Mouse (Mus musculus) MEL (cell line): Measurements from ENCODE around the gene Itga5. TPM values are rescaled to one million over a fixed set of nuclear protein-coding genes. Genes with fewer than 3 reads are reported as not detected.
A peak's percentile ranks its signal among the peaks of the same experiment; 100 is the strongest.

Experiments
- DNase-seq: peaks from one replicate; pipeline ENCODE4 v3.0.0; 2011; ENCODE audit warnings: low read depth, low spot score
- H3K27ac ChIP-seq: 2 replicates; pipeline ENCODE4 v1.5.1; 2012; ENCODE audit warnings: low read depth, mild to moderate bottlenecking, control low read depth, low read length, moderate library complexity; ENCODE audit not compliant: control insufficient read depth
- H3K27me3 ChIP-seq, 2 experiments: fragments of 150-350 bp in 1 of 2; sonication (generic) in 1 of 2; 2 replicates each; pipeline ENCODE4 v1.6.1; 2012; ENCODE audit warnings: low read length in 2 of 2, mild to moderate bottlenecking in 2 of 2, improper control_type of control experiment in 1 of 2, moderate library complexity in 1 of 2; ENCODE audit not compliant: insufficient read depth in 2 of 2, control insufficient read depth in 1 of 2
- H3K36me3 ChIP-seq, 2 experiments: 2 replicates each; pipeline ENCODE4 v1.6.1; 2012 to 2014; ENCODE audit warnings: low read length in 2 of 2, improper control_type of control experiment in 1 of 2, inconsistent platforms in 1 of 2, mild to moderate bottlenecking in 1 of 2; ENCODE audit not compliant: insufficient read depth in 2 of 2, control insufficient read depth in 1 of 2
- H3K4me1 ChIP-seq, 2 experiments: fragments of 150-350 bp in 1 of 2; sonication (generic) in 1 of 2; 2 replicates each; pipeline ENCODE4 v1.6.1; 2012; ENCODE audit warnings: low read length in 2 of 2, improper control_type of control experiment in 1 of 2, mild to moderate bottlenecking in 1 of 2; ENCODE audit not compliant: insufficient read depth in 2 of 2, control insufficient read depth in 1 of 2
- H3K4me3 ChIP-seq, 2 experiments: fragments of 150-350 bp in 1 of 2; sonication (generic) in 1 of 2; 2 replicates each; pipeline ENCODE4 v1.5.1; 2012; ENCODE audit warnings: low read depth in 2 of 2, low read length in 2 of 2, mild to moderate bottlenecking in 2 of 2, moderate library complexity in 2 of 2, control low read depth in 1 of 2, improper control_type of control experiment in 1 of 2; ENCODE audit not compliant: control insufficient read depth in 1 of 2, insufficient read depth in 1 of 2
- H3K79me2 ChIP-seq: 2 replicates; pipeline ENCODE4 v1.6.1; 2012; ENCODE audit warnings: mild to moderate bottlenecking, low read length, moderate library complexity; ENCODE audit not compliant: control insufficient read depth, poor library complexity, insufficient read depth
- H3K9ac ChIP-seq: 2 replicates; pipeline ENCODE4 v1.6.1; 2012; ENCODE audit warnings: low read depth, mild to moderate bottlenecking, control low read depth, low read length, moderate library complexity; ENCODE audit not compliant: control insufficient read depth, poor library complexity, severe bottlenecking
- H3K9me3 ChIP-seq: fragments of 150-350 bp; sonication (generic); replicated peaks from 2 replicates; pipeline ENCODE4 v1.6.1; 2012; ENCODE audit warnings: mild to moderate bottlenecking, low read length, improper control_type of control experiment, moderate library complexity; ENCODE audit not compliant: insufficient read depth
- CHD1 ChIP-seq: IDR thresholded peaks from 2 replicates; pipeline ENCODE4 v1.6.1; 2012; ENCODE audit warnings: low read depth, mild to moderate bottlenecking, inconsistent platforms, low read length, improper control_type of control experiment
- CHD2 ChIP-seq: IDR thresholded peaks from 2 replicates; pipeline ENCODE4 v1.6.1; 2011; ENCODE audit warnings: low read length, improper control_type of control experiment
- ELF1 ChIP-seq: IDR thresholded peaks from 2 replicates; pipeline ENCODE4 v1.6.1; 2014; ENCODE audit warnings: low read depth, mild to moderate bottlenecking, inconsistent platforms, low read length, improper control_type of control experiment, moderate library complexity
- GABPA ChIP-seq: IDR thresholded peaks from 2 replicates; pipeline ENCODE4 v1.6.1; 2012; ENCODE audit warnings: low read depth, mild to moderate bottlenecking, inconsistent platforms, low read length, improper control_type of control experiment, moderate library complexity
- GATA1 ChIP-seq: IDR thresholded peaks from 2 replicates; pipeline ENCODE4 v1.6.1; 2011; ENCODE audit warnings: low read depth, low read length, improper control_type of control experiment
- HCFC1 ChIP-seq: IDR thresholded peaks from 2 replicates; pipeline ENCODE4 v1.6.1; 2012; ENCODE audit warnings: low read depth, mild to moderate bottlenecking, inconsistent platforms, low read length, improper control_type of control experiment, moderate library complexity
- JUND ChIP-seq: IDR thresholded peaks from 2 replicates; pipeline ENCODE4 v1.6.1; 2011; ENCODE audit warnings: low read depth, mild to moderate bottlenecking, improper control_type of control experiment, low read length
- KAT2A ChIP-seq: conservative IDR thresholded peaks from 2 replicates; pipeline ENCODE4 v1.6.1; 2012; ENCODE audit warnings: low read depth, low read length, improper control_type of control experiment, inconsistent platforms
- MAFK ChIP-seq: IDR thresholded peaks from 2 replicates; pipeline ENCODE4 v1.6.1; 2011; ENCODE audit warnings: low read depth, mild to moderate bottlenecking, low read length, improper control_type of control experiment, borderline replicate concordance
- MAX ChIP-seq: IDR thresholded peaks from 2 replicates; pipeline ENCODE4 v1.6.1; 2011; ENCODE audit warnings: low read length, improper control_type of control experiment
- MXI1 ChIP-seq: IDR thresholded peaks from 2 replicates; pipeline ENCODE4 v1.6.1; 2011; ENCODE audit warnings: mild to moderate bottlenecking, low read depth, low read length, improper control_type of control experiment
- POLR2AphosphoS2 ChIP-seq: IDR thresholded peaks from 2 replicates; pipeline ENCODE4 v1.6.1; 2011; ENCODE audit warnings: low read length, improper control_type of control experiment
- RAD21 ChIP-seq: IDR thresholded peaks from 2 replicates; pipeline ENCODE4 v1.6.1; 2011; ENCODE audit warnings: mild to moderate bottlenecking, low read depth, low read length, improper control_type of control experiment
- TBP ChIP-seq: IDR thresholded peaks from 2 replicates; pipeline ENCODE4 v1.8.0; 2011; ENCODE audit warnings: low read depth, low read length, improper control_type of control experiment
- ZMIZ1 ChIP-seq: IDR thresholded peaks from 2 replicates; pipeline ENCODE4 v1.6.1; 2012; ENCODE audit warnings: low read depth, mild to moderate bottlenecking, inconsistent platforms, low read length, improper control_type of control experiment, moderate library complexity
- ZNF384 ChIP-seq: IDR thresholded peaks from 2 replicates; pipeline ENCODE4 v1.6.1; 2012; ENCODE audit warnings: low read depth, mild to moderate bottlenecking, inconsistent platforms, low read length, improper control_type of control experiment
- polyA plus RNA-seq, 2 experiments: library from polyadenylated mRNA; stranded (reverse) in 1 of 2; unstranded in 1 of 2; fragments of >175 nt in 1 of 2; fragments of >200 nt in 1 of 2; gene quantifications; 2 replicates each; pipeline versions ENCODE4 v1.2.1 to v1.2.4; 2012; ENCODE audit warnings: low replicate concordance in 2 of 2, low read depth in 1 of 2; ENCODE audit not compliant: insufficient read length in 2 of 2, insufficient read depth in 1 of 2, missing spikeins in 1 of 2
- total RNA-seq: library from RNA; depleted of rRNA; stranded (reverse); fragments of 300-350 nt; gene quantifications from 2 replicates; pipeline ENCODE4 v1.2.3, GENCODE M21; 2012

The Itga5 gene
- total and polyA plus RNA-seq, 3 experiments = 6.0 to 17.4 TPM; not detected in 1

DNA sequence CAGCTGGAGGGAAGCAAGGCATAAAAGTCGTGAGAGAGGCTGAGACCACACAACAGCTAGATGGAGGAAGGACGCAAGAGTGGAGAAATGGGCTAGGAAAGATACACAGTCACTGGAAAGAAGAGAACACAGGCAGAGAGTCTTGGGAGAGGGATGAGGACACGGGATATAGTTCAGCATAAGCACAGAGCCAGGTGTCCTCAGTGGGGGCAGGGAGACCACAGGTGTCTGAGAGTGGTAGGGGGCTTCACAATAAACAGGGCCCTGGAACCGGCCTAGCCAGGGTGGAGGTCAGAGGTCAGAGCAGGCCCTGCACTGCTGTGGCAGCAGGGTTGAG lies 27.8 kb downstream of the Itga5 start:
- no peaks in the 10 kb centered on the region for H3K9me3 ChIP-seq
- peak overlapping the region; percentile 59 for H3K9ac ChIP-seq
- no peaks in the 10 kb centered on the region for H3K27me3 ChIP-seq
- peaks cover 0 to 18% of the 10 kb centered on the region in 2 experiments; a peak in 3 of 4 replicates for H3K4me1 ChIP-seq
- peaks cover 0 to 12% of the 10 kb centered on the region in 2 experiments; a peak in 2 of 4 replicates for H3K36me3 ChIP-seq
- peaks cover 15% of the 10 kb centered on the region for H3K79me2 ChIP-seq
- H3K4me3 ChIP-seq = peak overlapping the region; percentile 69 to 71
- no peak for DNase-seq
- TF ChIP-seq JUND = no peak
- no peak for TF ChIP-seq ZNF384
- no peak for TF ChIP-seq MXI1
- TF ChIP-seq HCFC1 = no peak
- no peak for TF ChIP-seq MAX
- no peak for TF ChIP-seq CHD2
- no peak for TF ChIP-seq TBP
- no peak for TF ChIP-seq ZMIZ1
- no peak for TF ChIP-seq CHD1
- TF ChIP-seq ELF1 = no peak
- peak overlapping the region; percentile 61 for H3K27ac ChIP-seq

DNA sequence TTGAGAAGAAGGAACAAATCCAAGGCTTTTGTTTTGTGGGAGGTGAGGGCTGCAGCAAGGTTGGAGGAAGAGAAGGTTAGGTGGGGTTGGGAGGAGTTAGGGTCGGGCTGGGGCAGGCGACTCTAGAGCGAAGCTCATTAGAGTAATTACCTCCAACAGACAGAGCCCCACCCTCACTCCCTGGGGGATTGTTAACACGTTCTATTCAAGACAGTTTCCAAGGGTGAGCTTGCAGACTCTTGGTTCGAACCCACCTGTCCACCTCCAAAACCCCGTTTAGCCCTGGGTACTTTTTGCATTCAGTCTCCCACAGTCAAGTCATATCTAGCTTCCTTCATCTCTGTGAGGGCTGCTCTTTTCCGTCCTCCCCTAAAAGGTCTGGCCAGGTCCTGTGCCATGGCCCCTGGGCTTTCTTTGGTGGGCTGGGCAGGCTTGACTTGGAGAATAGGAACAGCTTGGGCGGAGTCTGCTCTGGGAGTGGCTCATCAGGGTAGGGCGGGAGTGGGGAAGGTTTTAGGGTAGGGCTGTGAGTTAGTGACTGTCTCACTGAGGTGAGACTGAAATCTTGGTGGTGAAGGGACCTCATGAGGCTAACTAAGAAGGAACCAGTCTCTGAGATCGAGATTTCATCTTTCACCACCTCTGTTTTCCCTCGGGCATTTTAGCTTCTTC lies 29.4 kb downstream of the Itga5 start:
- Histone ChIP-seq H3K9me3 (no peaks in the 10 kb centered on the region), H3K4me1 (peaks cover 0 to 18% of the 10 kb centered on the region in 2 experiments; a peak in 3 of 4 replicates), H3K4me3 (no peak overlapping the region), H3K27ac (no peak overlapping the region), H3K9ac (no peak overlapping the region), H3K36me3 (peaks cover 0 to 12% of the 10 kb centered on the region in 2 experiments; a peak in 2 of 4 replicates), H3K79me2 (peaks cover 15% of the 10 kb centered on the region), H3K27me3 (no peaks in the 10 kb centered on the region)
- no peak for TF ChIP-seq GATA1
- TF ChIP-seq POLR2AphosphoS2 = no peak
- TF ChIP-seq CHD2 = no peak
- TF ChIP-seq RAD21 = no peak
- no peak for TF ChIP-seq GABPA
- TF ChIP-seq KAT2A = no peak
- TF ChIP-seq MAFK = no peak
- DNase-seq = no peak
